Mouse (Mus musculus): ENCODE measurements around the gene Gm17545.

DNA sequence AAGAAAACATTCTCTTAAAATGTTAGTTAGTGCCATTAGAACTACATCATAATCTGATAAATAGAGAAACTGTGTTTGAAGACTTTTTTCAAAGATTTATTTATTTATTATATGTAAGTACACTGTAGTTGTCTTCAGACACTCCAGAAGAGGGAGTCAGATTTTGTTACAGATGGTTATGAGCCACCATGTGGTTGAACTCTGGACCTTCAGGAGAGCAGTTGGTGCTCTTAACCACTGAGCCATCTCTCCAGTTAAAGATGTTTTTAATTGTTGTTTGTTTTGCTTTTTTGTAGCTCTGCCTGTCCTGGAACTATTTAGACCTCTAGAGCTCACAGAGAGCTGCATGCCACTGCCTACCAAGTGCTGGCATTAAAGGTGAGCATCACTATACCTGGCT, 951 bp downstream of the Gm17545 start:
- TF ChIP-seq CTCF (IDR thresholded peaks at IDR 0.05) (no peak), EP300 (IDR thresholded peaks at IDR 0.05) (no peak)

All from lung, postnatal 0 days (tissue).